Mouse (Mus musculus) heart, embryonic 12.5 days (tissue): ENCODE data around the gene Vstm2a. TPM values are rescaled to one million over a fixed set of nuclear protein-coding genes. Genes with fewer than 3 reads are reported as not detected.

ENCODE experiments used
- ATAC-seq: fragments of 200-750 bp; cut with Nextera tagmentation; 2 replicates; pipeline ENCODE4 v1.8.0; 2017; ENCODE audit warnings: moderate TSS enrichment, moderate library complexity; ENCODE audit not compliant: insufficient number of reproducible peaks, low FRiP score
- H3K27ac ChIP-seq: fragments of 300-500 bp; sonication (generic); 2 replicates; pipeline ENCODE4 v1.5.1; 2016; ENCODE audit warnings: mild to moderate bottlenecking, moderate library complexity; ENCODE audit not compliant: poor library complexity, severe bottlenecking
- H3K27me3 ChIP-seq: fragments of 300-500 bp; sonication (generic); replicated peaks from 2 replicates; pipeline ENCODE4 v1.6.1; 2016; ENCODE audit warnings: mild to moderate bottlenecking, moderate library complexity
- H3K36me3 ChIP-seq: fragments of 300-500 bp; sonication (generic); 2 replicates; pipeline ENCODE4 v1.6.1; 2016; ENCODE audit warnings: mild to moderate bottlenecking, moderate library complexity
- H3K4me1 ChIP-seq: fragments of 300-500 bp; sonication (generic); replicated peaks from 2 replicates; pipeline ENCODE4 v1.6.1; 2016; ENCODE audit warnings: mild to moderate bottlenecking
- H3K4me2 ChIP-seq: fragments of 300-500 bp; sonication (generic); 2 replicates; pipeline ENCODE4 v1.6.1; 2016; ENCODE audit warnings: mild to moderate bottlenecking, moderate library complexity
- H3K4me3 ChIP-seq: fragments of 300-500 bp; sonication (generic); 2 replicates; pipeline ENCODE4 v1.5.1; 2016; ENCODE audit warnings: mild to moderate bottlenecking
- H3K9ac ChIP-seq: fragments of 300-500 bp; sonication (generic); 2 replicates; pipeline ENCODE4 v1.6.1; 2016; ENCODE audit warnings: mild to moderate bottlenecking, moderate library complexity
- H3K9me3 ChIP-seq: fragments of 300-500 bp; sonication (generic); replicated peaks from 2 replicates; pipeline ENCODE4 v1.6.1; 2016; ENCODE audit warnings: mild to moderate bottlenecking, moderate library complexity
- WGBS: fragments of 180-500 bp; shearing (Covaris S2); methylation state at CpG from one replicate; pipeline ENCODE4 v1.1.7; 2016; 5-methylcytosine and 5-hydroxymethylcytosine counted together
- polyA plus RNA-seq: library from polyadenylated mRNA; unstranded; fragments of >200 nt; fragmentation: Nextera tagmentation; extraction: Ambion mirVana; gene quantifications from 2 replicates; pipeline ENCODE4 v1.2.1, GENCODE M21; 2016

Vstm2a gene
- polyA plus RNA-seq, 1 experiment from 2014 or later = not detected

DNA sequence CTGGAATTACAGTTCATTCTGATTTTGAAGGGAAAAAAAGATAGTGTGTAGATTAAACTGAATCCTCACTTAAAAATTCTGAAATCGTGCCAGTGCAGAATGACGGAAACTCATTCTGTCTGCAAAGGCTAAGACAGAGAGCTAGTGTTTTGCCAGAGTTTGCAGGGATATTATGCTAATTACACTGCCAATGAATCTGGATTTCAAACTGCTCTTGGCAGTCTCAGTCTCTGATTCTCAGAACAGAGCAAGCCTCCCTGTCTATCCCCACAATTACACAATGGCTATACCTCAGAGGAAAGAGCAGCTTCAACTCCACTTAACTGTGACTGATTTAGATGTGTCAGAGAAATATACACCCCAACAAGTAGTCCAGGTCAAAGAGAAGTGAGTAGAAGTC, 43.2 kb downstream of the Vstm2a start:
- no peak overlapping the region for H3K4me3 ChIP-seq
- H3K27ac ChIP-seq = no peak overlapping the region
- H3K36me3 ChIP-seq = no peaks in the 10 kb centered on the region
- no peaks in the 10 kb centered on the region for H3K9me3 ChIP-seq
- H3K4me2 ChIP-seq = no peak overlapping the region
- no peak for ATAC-seq
- no peaks in the 10 kb centered on the region for H3K4me1 ChIP-seq
- 79% methylated on average over 2 of the region's 2 CpGs for WGBS
- no peak overlapping the region for H3K9ac ChIP-seq
- no peaks in the 10 kb centered on the region for H3K27me3 ChIP-seq

DNA sequence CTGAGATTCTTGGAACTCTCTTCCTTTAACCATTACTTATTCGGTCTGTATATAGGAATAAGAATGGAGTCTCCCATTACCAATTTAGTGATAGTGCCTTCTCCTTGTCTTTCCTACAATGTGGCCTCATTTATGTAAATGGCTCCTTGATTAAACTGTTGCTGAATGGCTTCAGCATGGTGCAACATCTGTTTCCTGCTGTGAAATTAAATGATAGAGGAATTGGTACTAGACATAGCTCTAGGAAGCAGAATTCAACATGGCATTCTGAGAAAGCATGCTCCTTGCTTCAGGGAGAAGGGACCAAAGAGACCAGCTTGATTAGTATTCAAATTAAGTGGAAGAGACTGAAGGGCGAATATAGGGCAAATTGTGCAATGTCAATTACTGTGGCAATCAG, 57.6 kb downstream of the Vstm2a start:
- WGBS = 66% methylated on average over 2 of the region's 2 CpGs
- H3K4me2 ChIP-seq = no peak overlapping the region
- no peak overlapping the region for H3K9ac ChIP-seq
- H3K36me3 ChIP-seq = no peaks in the 10 kb centered on the region
- no peak overlapping the region for H3K4me3 ChIP-seq
- no peaks in the 10 kb centered on the region for H3K9me3 ChIP-seq
- H3K4me1 ChIP-seq = no peaks in the 10 kb centered on the region
- no peaks in the 10 kb centered on the region for H3K27me3 ChIP-seq
- no peak overlapping the region for H3K27ac ChIP-seq
- no peak for ATAC-seq

DNA sequence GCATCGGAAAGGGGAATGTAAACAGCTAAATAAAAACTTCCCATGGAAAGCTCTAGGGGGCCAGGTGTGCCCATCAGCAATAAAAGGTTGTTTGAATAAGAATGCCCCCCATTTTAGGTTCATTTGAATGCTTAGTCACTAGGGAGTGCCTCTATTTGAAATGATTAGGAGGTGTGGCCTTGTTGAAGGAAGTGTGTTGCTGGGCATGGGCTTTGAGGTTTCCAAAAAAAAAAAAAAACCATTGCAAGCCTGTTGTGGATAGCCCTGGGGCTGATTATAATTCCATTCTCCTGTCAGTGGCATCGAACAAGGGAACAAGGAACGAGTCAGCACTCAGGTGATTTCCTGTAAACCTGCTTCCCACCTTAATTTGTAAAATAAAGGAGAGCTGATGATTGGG, 87.7 kb downstream of the Vstm2a start:
- no peak for ATAC-seq
- no peaks in the 10 kb centered on the region for H3K27me3 ChIP-seq
- 54% methylated on average over 3 of the region's 3 CpGs for WGBS

DNA sequence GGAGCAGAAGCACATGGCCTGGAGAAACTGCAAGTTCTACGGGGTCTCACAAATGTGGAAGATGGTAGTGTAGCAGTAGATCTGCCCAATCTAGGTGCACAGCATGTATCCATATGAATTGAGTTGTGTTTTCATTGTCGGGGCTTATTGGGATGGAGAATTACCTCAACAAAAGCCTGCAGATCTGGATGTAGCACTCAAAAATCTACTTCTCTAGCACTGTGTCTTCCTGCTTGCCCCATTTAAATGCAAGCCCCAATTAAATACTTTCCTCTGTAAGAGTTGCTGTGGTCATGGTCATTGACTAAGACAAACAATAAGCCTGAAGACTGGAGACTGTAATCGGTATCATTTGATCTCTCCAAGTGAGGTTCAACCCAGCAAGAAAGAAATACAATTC, 88.2 kb downstream of the Vstm2a start:
- Histone ChIP-seq H3K4me1 (no peaks in the 10 kb centered on the region), H3K4me2 (no peak overlapping the region), H3K9me3 (no peaks in the 10 kb centered on the region), H3K27me3 (no peaks in the 10 kb centered on the region), H3K4me3 (no peak overlapping the region), H3K27ac (no peak overlapping the region), H3K9ac (no peak overlapping the region), H3K36me3 (no peaks in the 10 kb centered on the region)
- WGBS = 73% methylated on average over 3 of the region's 3 CpGs
- ATAC-seq = no peak

More for the DNA sequence above, 87.7 kb downstream of the Vstm2a start:
- Histone ChIP-seq H3K4me1 (no peaks in the 10 kb centered on the region), H3K4me3 (no peak overlapping the region), H3K36me3 (no peaks in the 10 kb centered on the region), H3K9me3 (no peaks in the 10 kb centered on the region), H3K27ac (no peak overlapping the region), H3K4me2 (no peak overlapping the region), H3K9ac (no peak overlapping the region)

DNA sequence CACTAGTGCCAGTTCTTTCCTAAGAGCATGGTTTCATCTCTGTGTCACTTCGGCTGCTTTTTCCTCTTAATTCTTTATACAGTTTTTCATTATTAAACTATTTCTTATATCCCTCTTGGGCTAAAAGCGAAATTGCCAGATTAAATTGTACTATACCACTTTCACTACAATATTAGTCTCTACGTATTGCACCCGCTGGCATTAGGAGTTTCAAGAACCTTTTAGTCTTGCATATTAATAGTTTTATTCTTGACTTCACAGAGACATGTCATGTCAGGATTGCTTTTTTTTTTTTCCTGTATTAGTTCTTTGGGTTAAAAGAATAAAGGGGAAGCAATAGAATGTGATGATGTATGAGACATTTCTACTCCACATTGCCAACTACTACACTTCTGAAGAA, 94.4 kb downstream of the Vstm2a start:
- 79% methylated on average over 4 of the region's 4 CpGs for WGBS

DNA sequence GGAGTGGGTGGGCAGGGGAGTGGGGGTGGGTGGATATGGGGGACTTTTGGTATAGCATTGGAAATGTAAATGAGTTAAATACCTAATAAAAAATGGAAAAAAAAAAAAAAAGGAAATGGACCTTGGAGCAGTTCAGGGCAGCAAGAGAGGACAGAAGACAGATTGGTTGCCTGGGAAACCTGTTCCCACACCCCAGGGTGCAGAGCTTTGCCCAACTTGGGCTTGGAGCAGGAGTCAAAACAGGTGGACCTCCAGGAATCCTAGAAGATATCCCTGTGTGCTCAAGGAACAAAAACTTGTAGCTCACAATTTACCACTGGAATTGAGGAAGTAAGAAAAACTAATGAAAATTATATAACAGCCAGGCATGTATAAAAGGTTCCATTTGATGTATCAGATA, 96.8 kb downstream of the Vstm2a start:
- no peak for ATAC-seq
- H3K4me2 ChIP-seq = no peak overlapping the region
- no peak overlapping the region for H3K27ac ChIP-seq
- no peaks in the 10 kb centered on the region for H3K27me3 ChIP-seq
- H3K9me3 ChIP-seq = no peaks in the 10 kb centered on the region; the same call in 1 of the 2 replicates
- no peaks in the 10 kb centered on the region for H3K36me3 ChIP-seq
- no peaks in the 10 kb centered on the region for H3K4me1 ChIP-seq
- H3K9ac ChIP-seq = no peak overlapping the region
- H3K4me3 ChIP-seq = no peak overlapping the region

More for the DNA sequence above, 94.4 kb downstream of the Vstm2a start:
- H3K4me3 ChIP-seq = no peak overlapping the region
- no peak overlapping the region for H3K9ac ChIP-seq
- no peak overlapping the region for H3K4me2 ChIP-seq
- no peaks in the 10 kb centered on the region for H3K36me3 ChIP-seq
- ATAC-seq = no peak
- no peaks in the 10 kb centered on the region for H3K4me1 ChIP-seq
- H3K9me3 ChIP-seq = no peaks in the 10 kb centered on the region
- H3K27me3 ChIP-seq = no peaks in the 10 kb centered on the region
- H3K27ac ChIP-seq = no peak overlapping the region

DNA sequence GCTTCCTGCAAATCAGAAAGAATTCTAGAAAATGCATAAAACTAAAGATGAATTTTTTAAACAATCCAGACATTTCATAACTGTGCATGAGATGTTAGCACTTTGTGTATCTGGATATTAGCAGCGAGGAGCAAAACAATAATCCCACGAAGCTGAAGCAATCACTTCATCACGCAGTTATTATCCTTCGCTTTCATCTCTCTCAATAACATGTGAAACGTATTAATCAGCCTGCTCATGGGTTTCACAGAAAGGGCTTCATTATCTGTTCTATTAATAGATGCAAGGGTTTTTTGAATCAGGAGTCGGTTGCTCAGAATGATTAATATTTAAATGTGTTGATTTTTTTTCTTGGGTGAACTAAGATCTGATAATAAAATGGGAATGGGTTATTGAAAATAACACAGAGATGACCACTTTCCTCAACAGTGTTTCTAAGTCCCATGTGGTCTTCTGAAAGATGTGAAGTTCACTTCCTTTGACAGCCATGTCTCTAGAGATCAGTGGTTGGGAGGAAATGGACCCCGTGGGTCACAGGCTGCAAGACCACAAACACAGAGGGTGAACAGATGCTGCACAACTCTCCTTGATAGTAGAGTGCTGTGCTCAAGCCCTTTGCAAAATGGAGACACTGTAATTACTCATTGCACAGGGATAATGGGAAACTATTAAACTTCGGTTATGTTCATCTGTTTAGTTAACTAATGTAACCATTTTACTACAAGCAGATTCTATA, 109.5 kb downstream of the Vstm2a start:
- no peak overlapping the region for H3K9ac ChIP-seq
- no peak overlapping the region for H3K4me2 ChIP-seq
- H3K27me3 ChIP-seq = no peaks in the 10 kb centered on the region
- no peak overlapping the region for H3K27ac ChIP-seq
- H3K36me3 ChIP-seq = no peaks in the 10 kb centered on the region
- no peak for ATAC-seq
- no peaks in the 10 kb centered on the region for H3K9me3 ChIP-seq
- WGBS = 70% methylated on average over 8 of the region's 8 CpGs
- no peaks in the 10 kb centered on the region for H3K4me1 ChIP-seq
- no peak overlapping the region for H3K4me3 ChIP-seq

DNA sequence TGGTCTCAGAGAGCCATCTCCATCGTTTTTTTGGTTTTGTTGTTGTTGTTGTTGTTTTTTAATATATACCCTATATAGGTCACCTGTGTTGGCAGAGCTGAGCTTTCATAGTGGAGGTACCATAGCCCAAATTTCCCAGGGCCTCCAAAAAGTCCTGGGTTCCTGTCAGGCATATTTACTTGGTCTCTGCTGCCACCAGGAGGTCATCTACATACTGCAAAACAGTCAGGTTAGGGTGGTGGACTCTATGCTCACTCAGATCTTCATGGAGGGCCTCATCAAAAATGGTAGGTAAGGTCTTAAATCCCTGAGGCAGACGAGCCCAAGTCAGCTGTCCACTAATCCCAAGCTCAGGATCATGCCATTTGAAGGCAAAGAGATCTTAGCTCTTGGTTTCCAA, 146.1 kb downstream of the Vstm2a start:
- no peaks in the 10 kb centered on the region for H3K9me3 ChIP-seq
- no peaks in the 10 kb centered on the region for H3K27me3 ChIP-seq
- no peak overlapping the region for H3K27ac ChIP-seq
- 23% methylated on average over 2 of the region's 2 CpGs for WGBS
- H3K9ac ChIP-seq = no peak overlapping the region
- H3K4me2 ChIP-seq = no peak overlapping the region
- H3K36me3 ChIP-seq = no peaks in the 10 kb centered on the region
- no peak for ATAC-seq
- no peak overlapping the region for H3K4me3 ChIP-seq
- H3K4me1 ChIP-seq = no peaks in the 10 kb centered on the region

DNA sequence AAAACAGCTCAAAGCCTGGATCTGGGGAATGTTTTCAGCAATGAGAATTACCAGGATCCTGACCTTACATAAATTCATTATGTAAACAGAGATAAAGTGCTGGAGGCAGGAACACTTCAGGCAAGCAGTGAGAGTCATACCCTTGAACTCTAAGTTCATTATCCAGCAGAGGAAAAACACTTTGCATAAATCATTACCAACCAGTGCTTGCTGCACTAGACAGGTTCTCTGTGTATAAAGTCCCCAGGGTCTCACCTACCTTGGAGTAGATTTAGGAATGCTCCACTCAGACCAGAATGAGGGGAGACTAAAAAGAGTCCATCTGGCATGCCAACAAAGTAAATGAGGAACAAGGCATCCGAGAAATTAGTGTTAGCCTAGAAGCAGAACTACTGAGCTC, 154.2 kb downstream of the Vstm2a start:
- H3K27ac ChIP-seq = no peak overlapping the region
- no peaks in the 10 kb centered on the region for H3K9me3 ChIP-seq
- no peak overlapping the region for H3K4me3 ChIP-seq
- no peak for ATAC-seq
- no peaks in the 10 kb centered on the region for H3K27me3 ChIP-seq
- H3K4me1 ChIP-seq = no peaks in the 10 kb centered on the region
- no peak overlapping the region for H3K4me2 ChIP-seq
- 62% methylated on average over 1 of the region's 1 CpGs for WGBS
- no peak overlapping the region for H3K9ac ChIP-seq
- H3K36me3 ChIP-seq = no peaks in the 10 kb centered on the region

DNA sequence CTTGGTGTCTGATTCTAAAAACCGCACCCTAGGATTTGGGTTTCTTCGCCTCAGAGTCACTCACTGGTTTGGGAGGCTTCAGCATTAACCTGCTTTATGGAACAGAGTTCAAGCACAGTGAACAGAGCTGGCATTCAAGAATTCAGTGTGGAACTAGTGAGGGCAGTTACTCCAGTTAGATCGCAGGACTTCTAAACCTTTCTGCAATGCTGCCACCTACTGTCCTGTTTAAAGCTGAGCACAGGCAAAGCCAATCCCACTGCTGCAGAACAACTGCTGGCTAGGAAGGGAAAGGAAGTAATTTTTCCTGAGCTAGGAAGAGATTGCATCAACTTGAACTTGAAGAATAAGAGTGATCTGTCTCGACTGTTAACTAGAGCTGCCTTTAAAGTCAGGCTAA, 155.1 kb downstream of the Vstm2a start:
- Histone ChIP-seq H3K27ac (no peak overlapping the region), H3K27me3 (no peaks in the 10 kb centered on the region), H3K9me3 (no peaks in the 10 kb centered on the region), H3K4me2 (no peak overlapping the region), H3K4me1 (no peaks in the 10 kb centered on the region), H3K9ac (no peak overlapping the region), H3K4me3 (no peak overlapping the region), H3K36me3 (no peaks in the 10 kb centered on the region)
- 24% methylated on average over 4 of the region's 4 CpGs for WGBS
- no peak; the same call in 1 of the 2 replicates for ATAC-seq

DNA sequence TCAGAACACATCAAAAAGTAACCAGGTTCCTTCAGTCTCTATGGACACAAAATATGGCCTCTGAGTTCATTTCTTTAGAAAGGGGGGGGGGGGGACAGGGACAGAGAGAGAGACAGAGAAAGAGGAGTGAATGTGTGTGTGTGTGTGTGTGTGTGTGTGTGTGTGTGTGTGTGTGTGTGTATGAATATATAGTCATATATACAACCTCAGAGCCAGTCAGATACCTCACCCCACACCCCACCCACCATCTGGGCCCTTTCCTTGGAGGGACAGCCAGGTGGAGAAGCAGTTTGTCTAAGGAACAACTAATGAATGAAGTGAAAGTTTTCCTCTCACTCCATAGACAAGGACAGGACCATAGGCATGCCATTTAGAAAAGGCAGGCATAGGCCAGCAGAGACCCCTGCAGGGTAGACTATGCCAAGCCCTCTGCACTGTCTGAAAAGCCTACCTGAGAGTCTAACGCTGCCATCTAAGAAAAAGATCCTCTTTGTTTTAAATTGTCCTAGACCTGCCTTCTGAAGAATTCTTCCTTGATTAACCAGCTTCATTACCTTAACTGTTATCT, 155.6 kb downstream of the Vstm2a start:
- 53% methylated on average over 1 of the region's 1 CpGs for WGBS
- ATAC-seq = no peak
- H3K4me1 ChIP-seq = no peaks in the 10 kb centered on the region

More for the DNA sequence above, 155.6 kb downstream of the Vstm2a start:
- Histone ChIP-seq H3K4me2 (no peak overlapping the region), H3K36me3 (no peaks in the 10 kb centered on the region), H3K9me3 (no peaks in the 10 kb centered on the region), H3K27ac (no peak overlapping the region), H3K4me3 (no peak overlapping the region), H3K9ac (no peak overlapping the region), H3K27me3 (no peaks in the 10 kb centered on the region)
